Mouse (Mus musculus) kidney, postnatal 36 days (tissue): ENCODE measurements around the gene Sh2d3c.

ENCODE experiments used
- DNase-seq, 2 experiments: peaks; one replicate each; pipeline ENCODE4 v3.0.0; 2021 to 2022; ENCODE audit warnings: mixed read lengths in 2 of 2

The Sh2d3c gene

DNA sequence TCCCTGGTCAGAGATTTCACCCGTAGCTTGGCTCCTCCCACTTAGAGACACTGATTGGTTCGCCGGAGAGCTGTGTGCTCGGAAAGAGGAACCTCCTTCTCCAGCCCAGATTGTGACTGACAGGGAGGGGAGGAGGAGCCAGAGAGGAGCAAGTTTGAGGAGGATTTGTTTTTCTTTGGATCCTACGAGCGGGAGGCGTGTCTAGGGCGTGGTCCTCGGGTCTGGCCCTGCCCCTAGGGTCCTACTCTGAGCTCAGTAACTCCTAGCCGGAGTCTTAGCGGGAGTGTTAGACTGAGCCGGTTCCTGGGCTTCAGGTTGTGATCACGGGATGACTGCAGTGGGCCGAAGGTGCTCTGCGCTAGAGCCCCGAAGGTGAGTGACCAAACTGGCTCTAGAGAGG, 6.6 kb downstream of the Sh2d3c start:
- peak; percentile 97 to 99 for DNase-seq

DNA sequence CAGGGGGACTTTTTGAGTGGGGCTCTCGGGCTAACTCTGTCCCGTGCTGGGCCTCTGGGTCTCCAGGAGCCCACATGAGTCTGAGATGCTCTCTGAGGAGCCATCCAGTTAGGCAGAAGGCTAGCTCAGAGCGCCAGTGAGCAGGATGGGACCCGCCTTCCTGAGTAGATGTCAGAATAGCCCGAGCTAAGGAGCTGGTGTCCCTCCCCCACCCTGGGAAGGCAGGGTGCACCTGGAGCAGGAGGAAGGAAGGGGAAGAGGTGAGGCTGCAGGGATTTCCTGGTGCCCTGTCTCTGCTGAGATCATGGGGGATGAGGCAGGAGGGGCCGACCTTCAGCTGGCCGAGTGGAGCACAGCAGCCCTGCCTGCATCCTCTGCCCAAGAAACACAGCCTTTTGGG, 7.6 kb downstream of the Sh2d3c start:
- peak; percentile 80 to 88 for DNase-seq

DNA sequence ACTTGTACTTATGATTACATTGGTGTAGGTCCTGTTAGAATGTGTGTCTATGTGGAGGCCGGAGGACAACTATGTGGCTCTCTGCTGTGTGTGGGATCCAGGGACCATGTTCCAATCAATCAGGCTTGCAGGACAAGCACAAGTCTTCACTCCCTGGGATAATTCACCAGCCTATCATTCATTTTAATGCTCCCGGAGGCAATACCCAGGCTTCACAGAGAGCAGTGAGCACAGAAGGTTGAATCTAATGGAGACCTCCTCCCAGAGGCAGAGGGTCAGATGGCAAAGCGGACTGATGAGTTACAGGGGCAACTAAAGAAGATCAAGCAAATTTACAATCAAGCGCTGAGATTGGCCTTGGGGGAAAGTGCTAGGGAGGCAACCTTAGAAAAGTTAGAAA, 8.7 kb downstream of the Sh2d3c start:
- DNase-seq = no peak

DNA sequence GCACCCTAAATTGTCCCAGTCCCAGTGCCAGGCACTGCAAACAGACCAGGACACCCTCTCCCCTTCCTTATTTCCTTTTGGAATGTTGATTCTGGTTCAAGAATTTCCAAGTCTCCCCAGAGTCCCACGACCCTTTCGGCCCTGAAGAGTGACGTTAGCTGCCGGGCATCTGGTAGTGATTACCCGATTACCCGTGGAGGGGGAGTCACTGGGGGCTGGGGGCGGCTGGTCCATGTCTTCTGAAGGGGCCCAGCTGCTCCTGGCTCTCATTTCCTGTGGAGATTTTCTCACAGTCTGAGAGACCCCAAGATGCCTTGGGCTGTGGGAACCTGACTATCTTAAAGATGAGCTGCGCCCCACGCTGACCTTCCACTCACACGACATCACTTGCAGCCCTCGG, 10.0 kb downstream of the Sh2d3c start:
- DNase-seq = no peak

DNA sequence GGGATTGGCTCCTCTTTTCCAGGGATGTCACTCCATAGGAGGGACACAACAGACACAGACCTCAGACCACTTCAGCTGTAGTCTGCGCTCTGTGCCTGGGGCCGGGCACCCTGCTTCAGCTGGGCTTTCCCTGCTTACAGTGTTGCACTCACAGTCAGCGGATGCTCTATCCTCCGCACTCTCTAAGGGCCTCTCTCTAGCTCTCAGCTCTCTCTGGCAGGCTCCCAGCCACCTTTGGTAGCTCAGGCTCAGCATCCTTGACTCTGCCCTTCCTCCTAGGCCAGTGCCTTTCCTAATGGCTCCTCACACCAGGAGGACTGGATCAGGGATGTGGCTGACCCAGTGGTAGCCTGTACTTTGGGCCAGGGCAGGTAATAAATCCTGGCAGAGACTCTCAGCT, 11.1 kb downstream of the Sh2d3c start:
- DNase-seq = peak in 1 of 2 experiments; percentile 48

DNA sequence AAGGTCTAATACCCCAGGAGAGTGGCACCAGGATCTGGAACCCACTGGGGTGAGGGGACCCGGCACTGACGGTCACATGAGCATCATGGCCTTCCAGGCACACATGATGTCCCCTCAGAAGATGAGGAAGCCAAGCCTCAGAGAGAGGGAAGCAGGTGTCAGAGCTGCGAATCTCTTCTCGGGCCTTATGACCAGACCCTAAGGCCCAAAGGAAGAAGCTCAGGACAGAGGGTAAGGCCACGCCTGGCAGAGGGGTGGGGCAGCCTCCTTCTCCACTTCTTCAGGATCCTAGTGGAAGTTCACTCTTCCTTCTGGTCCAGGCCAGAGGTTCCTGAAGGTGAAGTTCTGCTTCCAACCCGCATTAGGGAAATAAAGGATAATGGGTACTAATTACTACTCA, 11.8 kb downstream of the Sh2d3c start:
- DNase-seq = peak; percentile 40 to 60

DNA sequence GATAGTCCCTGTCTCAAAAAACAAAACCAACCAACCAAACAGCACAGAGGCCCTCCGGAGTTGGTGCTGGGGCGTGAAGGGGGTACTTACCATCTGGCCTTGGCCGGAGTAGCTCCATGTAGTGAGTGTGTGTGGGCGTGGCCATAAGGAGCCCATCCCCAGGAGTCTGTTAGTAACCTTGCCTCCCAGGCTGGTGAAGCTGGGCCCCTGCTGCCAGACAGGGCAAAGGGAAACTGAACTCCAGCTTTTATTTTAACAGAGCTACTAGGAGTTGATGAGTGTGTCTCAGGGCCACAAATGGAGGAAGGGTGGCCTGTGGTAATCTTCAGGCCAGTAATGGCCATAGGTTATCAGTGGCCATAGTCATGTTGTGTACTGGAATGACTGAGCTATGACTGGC, 13.6 kb downstream of the Sh2d3c start:
- DNase-seq = peak; percentile 42 to 61

DNA sequence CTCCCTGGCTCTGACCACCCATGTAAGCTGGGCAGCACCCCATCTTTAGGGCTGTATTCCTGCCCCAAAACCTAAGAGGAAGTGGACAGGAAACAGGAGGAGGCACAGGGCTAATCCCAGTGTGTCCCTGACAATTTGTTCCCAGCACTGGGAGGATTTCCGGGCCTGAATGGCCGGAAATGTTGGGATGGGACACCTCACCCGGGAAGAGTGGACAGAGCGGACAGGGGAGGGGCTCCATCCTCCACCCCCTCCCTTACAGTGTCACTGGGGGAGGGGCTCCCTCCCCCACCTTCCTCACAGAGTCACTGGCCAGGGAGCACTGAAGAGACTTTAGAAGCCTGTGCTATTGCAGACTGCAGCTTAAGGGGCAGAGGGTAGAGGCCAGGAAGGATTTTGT, 14.1 kb downstream of the Sh2d3c start:
- DNase-seq = peak; percentile 83 to 85

DNA sequence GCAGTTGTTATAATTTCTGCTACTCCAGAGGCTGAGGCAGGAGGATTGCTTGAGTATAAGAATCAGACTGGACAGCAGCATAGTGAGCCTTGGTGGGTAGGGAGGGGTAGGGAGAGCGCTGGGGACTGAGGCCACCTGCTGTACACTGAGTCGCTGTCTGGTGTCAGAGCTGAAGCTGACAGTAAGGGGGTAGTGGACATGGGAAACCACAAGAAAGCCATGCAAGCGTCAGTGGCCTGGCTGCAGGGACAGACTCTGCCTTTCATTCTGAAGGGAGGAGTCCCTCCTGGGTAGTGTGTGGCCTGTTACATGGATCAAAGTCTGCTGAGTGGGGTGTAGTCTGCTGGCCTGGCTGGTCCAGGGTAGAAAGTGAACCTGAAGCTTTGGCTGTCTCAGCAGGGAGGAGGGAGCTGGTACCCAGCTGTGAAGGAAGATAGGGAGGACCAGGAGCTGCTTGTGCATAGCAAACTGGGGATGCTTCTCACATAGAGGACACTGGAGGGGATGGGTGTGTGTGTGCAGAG, 15.5 kb downstream of the Sh2d3c start:
- DNase-seq = peak; percentile 37 to 46

DNA sequence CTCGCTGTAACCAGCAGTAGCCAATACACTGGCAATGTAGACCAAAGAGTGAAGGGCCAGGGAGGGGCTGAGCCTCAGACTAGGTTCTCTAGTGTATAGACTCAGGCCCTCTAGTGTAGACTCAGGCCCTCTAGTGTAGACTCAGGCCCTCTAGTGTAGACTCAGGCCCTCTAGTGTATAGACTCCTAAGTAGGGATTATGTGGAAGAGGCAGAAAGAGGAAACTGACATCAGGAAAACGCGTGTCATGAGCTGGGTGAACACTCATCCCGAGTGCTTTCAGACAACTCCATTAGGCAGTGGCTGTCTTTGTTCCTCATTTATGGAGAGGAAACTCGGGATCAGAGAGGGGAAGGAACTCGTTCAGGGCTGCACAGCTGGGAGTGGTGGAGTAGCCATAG, 16.2 kb downstream of the Sh2d3c start:
- DNase-seq = no peak

DNA sequence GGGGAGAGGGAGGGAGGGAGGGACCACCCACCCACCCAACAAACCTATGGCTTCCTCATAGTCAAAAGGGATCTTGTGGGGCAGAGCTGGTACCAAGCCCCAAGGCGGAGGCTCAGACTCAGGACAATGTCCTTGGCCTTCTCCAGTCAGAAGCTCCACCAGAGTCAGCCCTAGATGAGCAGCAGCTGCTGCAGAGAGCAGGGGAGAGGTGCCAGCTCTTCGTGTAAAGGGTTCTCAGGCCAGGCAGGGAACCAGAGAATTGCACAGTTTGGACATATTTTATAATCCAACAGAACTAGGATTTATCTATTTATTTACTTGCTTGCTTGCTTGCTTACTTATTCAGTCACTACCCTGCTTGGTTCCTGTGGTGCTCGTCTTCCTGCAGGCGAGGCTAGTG, 18.5 kb downstream of the Sh2d3c start:
- no peak for DNase-seq

DNA sequence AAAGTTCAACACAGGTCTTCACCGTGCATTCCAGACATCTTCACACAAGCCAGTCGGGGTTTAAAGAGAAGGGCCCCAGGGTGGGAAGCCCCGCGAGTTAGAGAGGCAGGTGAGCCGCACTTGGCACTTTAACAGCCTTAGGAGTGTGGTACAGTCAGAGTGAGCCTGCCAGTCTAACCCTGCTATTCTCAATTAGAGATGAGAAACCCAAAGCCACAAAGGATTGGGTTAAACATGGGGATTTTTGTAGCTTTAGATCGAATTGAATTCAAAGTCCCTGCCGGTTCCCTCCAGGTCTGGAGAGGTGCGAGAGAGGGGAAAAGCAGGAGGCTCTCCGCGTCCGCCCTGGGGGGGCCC, 20.0 kb downstream of the Sh2d3c start, which contains the start of gene 6330409D20Rik:
Gene 6330409D20Rik (minus strand): TSS at position 101 of the 357 bp plus-strand sequence.
- DNase-seq = no peak

DNA sequence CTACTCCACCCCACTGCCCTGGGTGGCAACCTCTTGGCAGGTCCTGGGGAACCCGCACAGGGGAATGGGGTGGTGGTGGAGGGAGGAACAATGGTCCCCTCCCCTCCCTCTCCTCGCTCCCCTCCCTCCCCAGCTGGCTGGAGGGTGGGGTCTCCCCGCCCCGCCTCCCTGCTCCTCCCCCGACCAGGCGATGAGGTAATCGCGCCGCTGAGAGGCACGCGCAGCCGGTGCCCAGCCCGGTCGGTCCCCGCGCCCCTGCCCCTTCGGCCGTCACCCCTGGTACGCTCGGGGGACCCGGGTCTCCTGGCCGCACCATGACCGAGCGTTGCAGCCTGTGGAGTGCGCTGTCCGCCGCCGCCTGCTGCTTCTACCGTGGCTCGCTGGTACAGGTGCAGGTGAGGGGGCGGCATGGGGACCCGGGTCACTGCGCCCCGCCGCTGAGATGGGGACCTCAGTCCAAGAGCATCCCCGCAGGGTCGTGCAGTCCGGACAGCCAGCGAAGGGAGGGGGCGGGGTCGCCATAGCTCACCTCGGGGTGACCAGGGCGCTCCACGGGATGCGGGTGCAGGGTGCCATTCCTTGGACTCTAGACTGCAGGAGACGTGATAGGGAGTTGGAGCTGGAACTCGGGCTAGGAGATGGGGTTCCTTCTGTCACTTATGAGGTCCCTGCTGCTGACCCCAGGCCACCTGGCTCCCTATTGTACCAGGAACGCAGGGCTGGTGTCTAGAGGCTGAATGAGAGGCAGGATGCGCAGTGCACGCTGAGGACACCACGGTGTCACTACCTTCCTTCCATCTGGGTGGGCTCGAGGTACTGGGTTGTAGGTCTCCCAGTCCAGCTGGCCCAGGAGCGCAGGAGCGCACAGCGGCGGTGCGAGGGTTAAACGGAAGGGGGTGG, 20.7 kb downstream of the Sh2d3c start:
- peak in 1 of 2 experiments; percentile 44 for DNase-seq

DNA sequence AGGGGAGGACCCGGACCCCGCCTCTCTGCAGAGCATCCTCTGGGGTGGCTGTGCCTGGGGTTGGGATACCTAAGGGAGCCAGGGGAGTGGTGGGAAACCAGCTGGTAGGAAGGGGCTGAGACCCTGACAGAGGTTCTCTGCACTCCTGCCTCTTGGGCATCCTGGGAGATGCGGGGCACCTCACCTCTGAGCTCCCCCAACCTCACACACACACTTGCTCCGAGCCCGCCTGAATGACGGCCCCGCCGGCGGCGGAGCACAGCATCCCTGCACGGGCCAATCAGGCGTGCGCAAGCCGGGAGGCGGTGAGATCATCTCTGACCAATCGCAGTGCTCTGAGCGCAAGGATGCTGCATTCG, 21.3 kb downstream of the Sh2d3c start:
- no peak for DNase-seq

DNA sequence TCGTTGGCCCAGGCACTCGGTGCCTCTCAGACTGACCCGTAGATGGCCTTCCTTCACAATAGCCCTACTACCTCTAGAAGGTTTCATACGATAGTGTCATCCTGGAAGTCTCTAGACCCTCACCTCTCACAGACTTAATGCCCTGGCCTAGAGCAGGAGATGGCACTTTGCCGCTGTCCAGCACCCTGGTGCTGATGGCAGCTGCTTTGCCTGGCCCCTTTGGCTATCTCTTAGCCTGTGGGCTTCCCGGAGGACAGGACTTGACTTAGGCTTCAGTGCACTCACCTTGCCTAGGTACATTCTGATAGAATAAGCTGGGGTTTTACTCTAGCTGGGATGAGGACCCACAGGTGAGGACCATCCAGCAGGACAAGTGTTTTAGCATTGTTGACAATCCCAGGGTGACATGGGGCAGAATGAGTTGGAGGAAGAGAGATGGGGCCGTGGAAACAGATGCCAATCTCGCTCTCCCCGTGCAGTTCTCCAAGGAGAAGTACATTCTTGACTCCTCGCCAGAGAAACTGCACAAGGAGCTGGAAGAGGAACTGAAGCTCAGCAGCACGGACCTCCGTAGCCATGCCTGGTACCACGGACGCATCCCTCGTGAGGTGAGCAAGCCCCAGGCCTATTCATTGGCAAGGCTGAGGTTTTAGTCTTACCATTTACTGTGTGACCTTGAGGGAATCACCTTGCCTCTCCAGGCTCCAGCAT, 23.6 kb downstream of the Sh2d3c start:
- DNase-seq = peak in 1 of 2 experiments; percentile 54

DNA sequence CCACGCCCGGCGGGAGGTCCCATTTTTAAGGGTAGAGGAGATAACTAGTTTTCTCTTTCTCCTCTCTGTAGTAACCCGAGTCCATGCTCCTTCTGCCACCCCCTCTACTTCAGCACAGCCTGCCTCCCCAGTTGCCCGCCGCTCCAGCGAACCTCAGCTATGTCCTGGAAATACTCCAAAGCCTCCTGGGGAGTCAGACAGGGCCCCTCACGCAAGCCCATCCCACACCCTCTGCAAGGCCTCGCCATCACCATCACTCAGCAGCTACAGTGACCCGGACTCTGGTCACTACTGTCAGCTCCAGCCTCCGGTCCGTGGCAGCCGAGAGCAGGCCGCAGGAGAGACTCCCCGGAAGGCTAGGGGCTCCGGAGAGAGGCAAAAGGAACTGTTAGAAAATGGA, 28.2 kb downstream of the Sh2d3c start:
- no peak for DNase-seq

DNA sequence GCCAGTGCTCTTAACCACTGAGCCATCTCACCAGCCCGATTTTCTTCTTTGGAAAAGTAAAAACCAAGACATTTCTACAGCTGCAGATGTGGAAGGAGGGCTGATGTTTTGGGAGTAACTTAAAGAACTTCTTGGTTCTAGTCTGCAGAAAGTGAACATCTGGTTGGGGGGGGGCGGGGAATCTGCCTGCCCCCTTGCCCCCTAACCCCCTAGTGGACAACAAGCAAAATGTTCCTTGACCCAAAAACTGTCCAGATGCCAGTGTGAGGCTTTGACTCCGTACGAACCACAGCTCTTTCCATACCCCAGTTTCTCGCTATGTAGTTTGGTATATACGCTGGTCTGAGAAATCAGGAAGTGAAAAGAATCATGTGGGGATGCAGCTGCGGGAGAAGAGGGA, 29.3 kb downstream of the Sh2d3c start:
- DNase-seq = no peak

DNA sequence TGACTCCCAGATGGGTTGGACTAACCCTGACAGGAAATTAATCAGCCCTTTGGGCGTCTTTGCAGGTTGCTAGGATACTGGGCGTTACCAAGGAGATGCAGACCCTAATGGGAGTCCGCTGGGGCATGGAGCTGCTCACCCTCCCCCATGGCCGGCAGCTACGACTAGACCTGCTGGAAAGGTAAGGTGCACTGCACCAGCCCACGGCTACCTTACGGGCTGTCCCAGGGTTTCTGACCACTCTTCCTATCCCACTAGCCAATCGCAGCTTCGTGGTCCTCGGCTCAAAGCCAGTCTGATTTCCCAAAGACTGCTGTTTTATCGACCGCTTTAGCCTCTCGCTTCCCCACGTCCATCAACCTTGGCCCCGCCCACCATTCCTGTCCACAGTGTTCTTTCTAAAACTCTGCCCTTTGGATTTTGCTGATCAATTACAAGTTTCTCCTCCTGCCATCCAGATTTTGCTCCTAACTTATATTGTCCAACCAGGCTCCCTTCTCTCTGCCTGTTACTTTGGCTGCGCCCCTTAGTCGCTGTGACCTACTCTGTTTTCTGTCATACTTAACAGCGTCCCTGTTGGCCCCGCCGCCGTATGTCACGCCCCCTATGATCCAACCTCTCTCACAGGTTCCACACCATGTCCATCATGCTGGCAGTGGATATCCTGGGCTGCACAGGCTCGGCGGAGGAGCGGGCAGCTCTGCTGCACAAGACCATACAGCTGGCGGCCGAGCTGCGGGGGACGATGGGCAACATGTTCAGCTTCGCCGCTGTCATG, 30.2 kb downstream of the Sh2d3c start:
- peak; percentile 88 to 90 for DNase-seq

DNA sequence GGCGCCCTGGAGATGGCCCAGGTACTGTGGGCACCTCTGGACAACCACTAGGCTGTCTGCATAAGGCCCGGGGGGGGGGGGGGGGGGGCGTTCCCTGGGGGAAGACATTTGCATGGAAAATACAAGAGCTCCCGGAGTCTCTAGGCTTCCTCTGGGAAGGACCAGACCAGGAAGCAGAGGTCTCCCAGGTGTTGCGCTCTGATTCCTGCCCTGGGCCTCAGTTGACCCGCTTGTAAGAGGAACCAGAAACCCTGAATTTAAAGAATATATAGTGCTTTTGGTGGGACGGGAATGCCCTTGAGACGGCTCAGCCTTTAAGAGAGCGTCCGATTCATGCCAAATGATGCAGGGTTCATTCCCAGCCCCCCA, 30.8 kb downstream of the Sh2d3c start:
- no peak for DNase-seq

DNA sequence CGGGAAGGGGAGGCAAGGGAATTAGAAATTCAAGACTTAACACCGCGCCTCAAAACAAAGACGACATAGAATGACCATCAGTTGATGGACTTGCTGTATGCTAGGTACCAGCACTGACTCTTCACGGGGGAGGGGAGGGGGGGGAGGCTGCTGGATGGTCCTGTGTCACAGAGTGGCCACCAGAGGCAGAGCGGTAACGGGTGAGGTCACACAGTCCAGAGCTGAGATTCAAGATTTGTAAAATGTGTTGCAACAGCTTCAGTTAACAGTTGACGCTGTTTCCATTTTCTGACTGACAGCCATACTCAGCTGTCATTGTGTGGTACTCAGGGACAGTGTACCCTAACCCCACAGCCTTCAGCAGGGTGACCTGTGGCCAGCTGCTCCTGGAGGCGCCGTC, 31.3 kb downstream of the Sh2d3c start:
- DNase-seq = no peak

DNA sequence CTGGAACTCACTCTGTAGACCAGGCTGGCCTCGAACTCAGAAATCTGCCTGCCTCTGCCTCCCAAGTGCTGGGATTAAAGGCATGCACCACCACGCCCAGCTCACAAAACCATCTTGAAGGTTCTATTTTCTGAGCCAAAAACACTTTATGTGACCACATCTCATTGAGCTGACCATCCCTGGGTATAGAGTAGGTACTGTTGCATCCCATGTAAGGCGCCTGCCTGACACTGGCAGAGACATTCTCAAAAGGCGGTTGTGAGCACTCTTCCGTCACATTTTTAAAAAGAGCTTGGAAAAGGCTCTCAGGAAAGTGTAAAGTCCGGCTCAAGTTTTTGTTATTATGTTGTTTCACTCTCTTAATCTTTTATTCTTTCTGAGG, 35.8 kb downstream of the Sh2d3c start:
- no peak for DNase-seq

DNA sequence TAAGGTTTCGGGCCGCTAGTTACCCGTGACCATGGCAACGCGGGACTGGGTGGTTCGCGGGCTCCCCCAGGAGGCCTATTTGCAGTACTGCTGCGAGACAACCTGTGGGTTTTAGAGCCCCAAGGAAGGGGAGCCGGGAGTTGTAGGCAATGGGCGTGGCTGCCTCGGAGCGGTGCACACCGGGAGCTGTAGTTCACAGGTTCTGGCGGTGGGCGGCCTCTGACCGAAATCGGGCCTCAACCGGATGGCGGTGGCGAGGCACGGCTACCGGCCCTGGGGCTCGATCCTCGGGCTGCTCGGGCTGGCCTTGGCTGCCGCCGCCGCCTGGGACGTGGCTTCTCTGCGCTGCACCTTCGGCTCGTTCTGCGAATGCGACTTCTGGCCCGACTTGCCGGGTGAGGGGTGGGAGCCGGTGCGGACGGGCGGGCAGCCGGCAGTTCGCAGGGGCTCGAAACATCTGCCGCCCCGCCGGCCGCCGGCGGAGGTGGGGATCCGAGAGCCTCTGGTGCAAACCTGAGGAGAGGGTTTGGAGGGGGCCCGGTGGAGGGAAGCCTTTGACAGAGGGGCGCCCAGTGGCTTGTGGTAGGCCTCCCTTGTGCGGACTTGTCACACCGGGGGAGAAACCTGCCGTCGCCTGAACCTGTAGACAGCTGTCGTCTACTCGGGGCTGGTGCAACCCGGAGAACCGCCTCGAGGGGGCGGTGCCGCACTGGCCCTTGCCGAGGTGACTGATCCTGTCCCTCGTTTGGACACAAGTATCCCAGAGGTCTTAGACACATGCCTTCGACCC, 36.4 kb downstream of the Sh2d3c start, which contains the start of gene Tor2a:
Gene Tor2a (plus strand): TSS at position 179 of the 790 bp plus-strand sequence.
- DNase-seq = peak; percentile 98
